Mouse (Mus musculus) MEL (cell line): ENCODE data around the gene Sdhaf1. TPM values are rescaled to one million over a fixed set of nuclear protein-coding genes. Genes with fewer than 3 reads are reported as not detected.

ENCODE experiments used
- DNase-seq: peaks from one replicate; pipeline ENCODE4 v3.0.0; 2011; ENCODE audit warnings: low read depth, low spot score
- H3K27ac ChIP-seq: 2 replicates; pipeline ENCODE4 v1.5.1; 2012; ENCODE audit warnings: low read depth, mild to moderate bottlenecking, control low read depth, low read length, moderate library complexity; ENCODE audit not compliant: control insufficient read depth
- H3K27me3 ChIP-seq, 2 experiments: fragments of 150-350 bp in 1 of 2; sonication (generic) in 1 of 2; 2 replicates each; pipeline ENCODE4 v1.6.1; 2012; ENCODE audit warnings: low read length in 2 of 2, mild to moderate bottlenecking in 2 of 2, improper control_type of control experiment in 1 of 2, moderate library complexity in 1 of 2; ENCODE audit not compliant: insufficient read depth in 2 of 2, control insufficient read depth in 1 of 2
- H3K36me3 ChIP-seq, 2 experiments: 2 replicates each; pipeline ENCODE4 v1.6.1; 2012 to 2014; ENCODE audit warnings: low read length in 2 of 2, improper control_type of control experiment in 1 of 2, inconsistent platforms in 1 of 2, mild to moderate bottlenecking in 1 of 2; ENCODE audit not compliant: insufficient read depth in 2 of 2, control insufficient read depth in 1 of 2
- H3K4me1 ChIP-seq, 2 experiments: fragments of 150-350 bp in 1 of 2; sonication (generic) in 1 of 2; 2 replicates each; pipeline ENCODE4 v1.6.1; 2012; ENCODE audit warnings: low read length in 2 of 2, improper control_type of control experiment in 1 of 2, mild to moderate bottlenecking in 1 of 2; ENCODE audit not compliant: insufficient read depth in 2 of 2, control insufficient read depth in 1 of 2
- H3K4me3 ChIP-seq, 2 experiments: fragments of 150-350 bp in 1 of 2; sonication (generic) in 1 of 2; 2 replicates each; pipeline ENCODE4 v1.5.1; 2012; ENCODE audit warnings: low read depth in 2 of 2, low read length in 2 of 2, mild to moderate bottlenecking in 2 of 2, moderate library complexity in 2 of 2, control low read depth in 1 of 2, improper control_type of control experiment in 1 of 2; ENCODE audit not compliant: control insufficient read depth in 1 of 2, insufficient read depth in 1 of 2
- H3K79me2 ChIP-seq: 2 replicates; pipeline ENCODE4 v1.6.1; 2012; ENCODE audit warnings: mild to moderate bottlenecking, low read length, moderate library complexity; ENCODE audit not compliant: control insufficient read depth, poor library complexity, insufficient read depth
- H3K9ac ChIP-seq: 2 replicates; pipeline ENCODE4 v1.6.1; 2012; ENCODE audit warnings: low read depth, mild to moderate bottlenecking, control low read depth, low read length, moderate library complexity; ENCODE audit not compliant: control insufficient read depth, poor library complexity, severe bottlenecking
- H3K9me3 ChIP-seq: fragments of 150-350 bp; sonication (generic); replicated peaks from 2 replicates; pipeline ENCODE4 v1.6.1; 2012; ENCODE audit warnings: mild to moderate bottlenecking, low read length, improper control_type of control experiment, moderate library complexity; ENCODE audit not compliant: insufficient read depth
- BHLHE40 ChIP-seq: IDR thresholded peaks from 2 replicates; pipeline ENCODE4 v1.6.1; 2012; ENCODE audit warnings: low read depth, mild to moderate bottlenecking, inconsistent platforms, low read length, improper control_type of control experiment, borderline replicate concordance
- CHD1 ChIP-seq: IDR thresholded peaks from 2 replicates; pipeline ENCODE4 v1.6.1; 2012; ENCODE audit warnings: low read depth, mild to moderate bottlenecking, inconsistent platforms, low read length, improper control_type of control experiment
- CHD2 ChIP-seq: IDR thresholded peaks from 2 replicates; pipeline ENCODE4 v1.6.1; 2011; ENCODE audit warnings: low read length, improper control_type of control experiment
- CTCF ChIP-seq, 3 experiments: IDR thresholded peaks in 2 of 3; conservative IDR thresholded peaks in 1 of 3; 2 replicates each; pipeline ENCODE4 v1.5.1; 2011 to 2012; ENCODE audit warnings: low read length in 3 of 3, low read depth in 2 of 3, mild to moderate bottlenecking in 2 of 3, improper control_type of control experiment in 1 of 3, inconsistent platforms in 1 of 3, mixed read lengths in 1 of 3, moderate library complexity in 1 of 3; ENCODE audit not compliant: control insufficient read depth in 1 of 3, insufficient read depth in 1 of 3, poor library complexity in 1 of 3, severe bottlenecking in 1 of 3
- E2F4 ChIP-seq: IDR thresholded peaks from 2 replicates; pipeline ENCODE4 v1.6.1; 2011; ENCODE audit warnings: low read depth, low read length, improper control_type of control experiment, borderline replicate concordance
- ELF1 ChIP-seq: IDR thresholded peaks from 2 replicates; pipeline ENCODE4 v1.6.1; 2014; ENCODE audit warnings: low read depth, mild to moderate bottlenecking, inconsistent platforms, low read length, improper control_type of control experiment, moderate library complexity
- EP300 ChIP-seq, 2 experiments: IDR thresholded peaks; 2 replicates each; pipeline ENCODE4 v1.6.1; 2011; ENCODE audit warnings: improper control_type of control experiment in 2 of 2, low read length in 2 of 2, low read depth in 1 of 2, mild to moderate bottlenecking in 1 of 2
- GATA1 ChIP-seq: IDR thresholded peaks from 2 replicates; pipeline ENCODE4 v1.6.1; 2011; ENCODE audit warnings: low read depth, low read length, improper control_type of control experiment
- HCFC1 ChIP-seq: IDR thresholded peaks from 2 replicates; pipeline ENCODE4 v1.6.1; 2012; ENCODE audit warnings: low read depth, mild to moderate bottlenecking, inconsistent platforms, low read length, improper control_type of control experiment, moderate library complexity
- JUND ChIP-seq: IDR thresholded peaks from 2 replicates; pipeline ENCODE4 v1.6.1; 2011; ENCODE audit warnings: low read depth, mild to moderate bottlenecking, improper control_type of control experiment, low read length
- KAT2A ChIP-seq: conservative IDR thresholded peaks from 2 replicates; pipeline ENCODE4 v1.6.1; 2012; ENCODE audit warnings: low read depth, low read length, improper control_type of control experiment, inconsistent platforms
- MAFK ChIP-seq: IDR thresholded peaks from 2 replicates; pipeline ENCODE4 v1.6.1; 2011; ENCODE audit warnings: low read depth, mild to moderate bottlenecking, low read length, improper control_type of control experiment, borderline replicate concordance
- MAX ChIP-seq: IDR thresholded peaks from 2 replicates; pipeline ENCODE4 v1.6.1; 2011; ENCODE audit warnings: low read length, improper control_type of control experiment
- MXI1 ChIP-seq: IDR thresholded peaks from 2 replicates; pipeline ENCODE4 v1.6.1; 2011; ENCODE audit warnings: mild to moderate bottlenecking, low read depth, low read length, improper control_type of control experiment
- MYB ChIP-seq: IDR thresholded peaks from 2 replicates; pipeline ENCODE4 v1.6.1; 2011; ENCODE audit warnings: mild to moderate bottlenecking, low read depth, low read length, improper control_type of control experiment
- MYC ChIP-seq: IDR thresholded peaks from 2 replicates; pipeline ENCODE4 v1.6.1; 2011; ENCODE audit warnings: low read depth, mild to moderate bottlenecking, low read length, improper control_type of control experiment, moderate library complexity
- NELFE ChIP-seq: IDR thresholded peaks from 2 replicates; pipeline ENCODE4 v1.6.1; 2011; ENCODE audit warnings: low read depth, low read length, improper control_type of control experiment
- POLR2A ChIP-seq, 2 experiments: IDR thresholded peaks; 2 replicates each; pipeline ENCODE4 v1.6.1; 2011 to 2012; ENCODE audit warnings: low read length in 2 of 2, mild to moderate bottlenecking in 2 of 2, control low read depth in 1 of 2, improper control_type of control experiment in 1 of 2, low read depth in 1 of 2, moderate library complexity in 1 of 2; ENCODE audit not compliant: control insufficient read depth in 1 of 2, insufficient read depth in 1 of 2, poor library complexity in 1 of 2
- POLR2AphosphoS2 ChIP-seq: IDR thresholded peaks from 2 replicates; pipeline ENCODE4 v1.6.1; 2011; ENCODE audit warnings: low read length, improper control_type of control experiment
- POLR2AphosphoS5 ChIP-seq: IDR thresholded peaks from 2 replicates; pipeline ENCODE4 v1.6.1; 2012; ENCODE audit warnings: low read depth, borderline replicate concordance, mild to moderate bottlenecking, inconsistent platforms, low read length, moderate library complexity, mixed read lengths
- SMC3 ChIP-seq: IDR thresholded peaks from 2 replicates; pipeline ENCODE4 v1.6.1; 2011; ENCODE audit warnings: low read depth, low read length, improper control_type of control experiment
- USF1 ChIP-seq: IDR thresholded peaks from 2 replicates; pipeline ENCODE4 v1.6.1; 2014; ENCODE audit warnings: low read depth, mild to moderate bottlenecking, inconsistent platforms, low read length, improper control_type of control experiment, moderate library complexity
- USF2 ChIP-seq, 2 experiments: IDR thresholded peaks; 2 replicates each; pipeline ENCODE4 v1.6.1; 2011 to 2012; ENCODE audit warnings: improper control_type of control experiment in 2 of 2, low read length in 2 of 2, borderline replicate concordance in 1 of 2, inconsistent platforms in 1 of 2, low read depth in 1 of 2, mild to moderate bottlenecking in 1 of 2; ENCODE audit not compliant: insufficient read depth in 1 of 2
- ZKSCAN1 ChIP-seq: IDR thresholded peaks from 2 replicates; pipeline ENCODE4 v1.6.1; 2012; ENCODE audit warnings: low read depth, mild to moderate bottlenecking, inconsistent platforms, low read length, improper control_type of control experiment, moderate library complexity
- polyA plus RNA-seq, 2 experiments: library from polyadenylated mRNA; stranded (reverse) in 1 of 2; unstranded in 1 of 2; fragments of >175 nt in 1 of 2; fragments of >200 nt in 1 of 2; gene quantifications; 2 replicates each; pipeline versions ENCODE4 v1.2.1 to v1.2.4; 2012; ENCODE audit warnings: low replicate concordance in 2 of 2, low read depth in 1 of 2; ENCODE audit not compliant: insufficient read length in 2 of 2, insufficient read depth in 1 of 2, missing spikeins in 1 of 2
- total RNA-seq: library from RNA; depleted of rRNA; stranded (reverse); fragments of 300-350 nt; gene quantifications from 2 replicates; pipeline ENCODE4 v1.2.3, GENCODE M21; 2012

Gene Sdhaf1
- total and polyA plus RNA-seq, 3 experiments: 4.3 to 8.1 TPM; not detected in 1

DNA sequence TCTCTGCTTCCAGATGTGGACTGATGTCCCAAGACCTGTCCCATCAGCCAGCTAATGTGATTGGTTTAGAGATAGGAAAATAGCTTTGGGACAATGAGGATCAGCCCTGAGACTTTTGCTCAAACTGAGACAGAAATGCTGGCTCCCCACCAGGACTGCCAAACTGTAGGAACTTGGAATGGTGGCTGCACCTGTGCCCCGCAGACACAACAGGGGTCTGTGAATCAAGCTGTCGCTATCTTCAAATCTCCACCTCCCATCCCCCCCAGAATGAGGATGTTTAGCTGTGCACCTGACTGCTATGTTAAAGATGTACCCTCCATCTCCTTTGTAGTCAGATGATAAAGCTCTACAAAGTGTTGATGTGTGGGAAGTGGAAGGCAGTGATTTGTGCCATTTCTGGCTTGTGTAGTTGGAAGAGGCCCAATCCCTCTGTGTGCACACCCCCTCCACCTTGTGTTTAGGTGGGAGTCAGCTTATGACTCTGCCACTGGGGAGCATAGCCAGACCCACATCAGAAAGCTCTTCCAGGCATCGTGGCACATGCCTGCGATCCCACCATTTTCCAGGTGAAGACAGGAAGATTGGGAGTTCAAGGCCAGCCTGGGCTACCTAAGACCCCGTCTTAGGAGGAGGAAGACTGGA is 727 bp upstream of the Sdhaf1 start:
- H3K4me3 ChIP-seq: no peak overlapping the region

DNA sequence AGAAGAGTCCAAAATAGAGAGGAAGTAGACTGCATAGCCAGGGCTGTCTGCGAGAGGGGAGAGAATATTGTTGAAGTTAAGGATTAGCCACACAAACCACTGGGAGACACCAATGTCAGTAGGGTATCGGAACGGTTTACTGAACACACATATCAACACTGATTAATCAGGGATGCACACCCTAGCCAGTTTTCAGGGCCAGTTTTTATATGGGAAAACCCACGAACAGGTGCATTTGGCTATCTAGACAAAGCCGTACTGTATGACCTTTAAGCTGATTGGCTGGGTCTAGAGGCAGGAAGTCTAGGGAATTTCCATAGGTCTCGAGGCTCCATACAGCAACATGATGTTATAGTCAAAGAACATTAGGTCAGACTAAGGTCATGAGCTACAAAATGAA is 830 bp downstream of the Sdhaf1 start:
- Histone ChIP-seq H3K79me2 (peaks cover 7% of the 10 kb centered on the region; the same call in 1 of the 2 replicates), H3K4me3 (peak overlapping the region; percentile 56 to 74), H3K36me3 (peaks cover 0 to 10% of the 10 kb centered on the region in 2 experiments; a peak in 2 of 4 replicates), H3K9me3 (no peaks in the 10 kb centered on the region), H3K27me3 (no peaks in the 10 kb centered on the region; a peak in 2 of 4 replicates), H3K9ac (peak overlapping the region; percentile 69), H3K4me1 (peaks cover 0 to 7% of the 10 kb centered on the region in 2 experiments; a peak in 2 of 4 replicates), H3K27ac (peak overlapping the region; percentile 85)
- no peak for TF ChIP-seq JUND
- TF ChIP-seq ELF1: peak; percentile 62
- TF ChIP-seq MYC: 0 out of 2 replicates have a peak, but pooled peaks have one; percentile 49
- peak; percentile 72 for DNase-seq

More for the DNA sequence above, 727 bp upstream of the Sdhaf1 start:
- Histone ChIP-seq H3K27me3 (peaks cover 0 to 2% of the 10 kb centered on the region in 2 experiments; a peak in 3 of 4 replicates), H3K4me1 (peaks cover 0 to 7% of the 10 kb centered on the region in 2 experiments; a peak in 2 of 4 replicates), H3K79me2 (peaks cover 7% of the 10 kb centered on the region; the same call in 1 of the 2 replicates), H3K9me3 (no peaks in the 10 kb centered on the region)
- TF ChIP-seq NELFE: no peak
- TF ChIP-seq POLR2AphosphoS2: no peak
- TF ChIP-seq, all 39 proteins: peak for 0
- DNase-seq: no peak
- Histone ChIP-seq H3K9ac (no peak overlapping the region), H3K36me3 (peaks cover 0 to 10% of the 10 kb centered on the region in 2 experiments; a peak in 2 of 4 replicates), H3K27ac (no peak overlapping the region)

DNA sequence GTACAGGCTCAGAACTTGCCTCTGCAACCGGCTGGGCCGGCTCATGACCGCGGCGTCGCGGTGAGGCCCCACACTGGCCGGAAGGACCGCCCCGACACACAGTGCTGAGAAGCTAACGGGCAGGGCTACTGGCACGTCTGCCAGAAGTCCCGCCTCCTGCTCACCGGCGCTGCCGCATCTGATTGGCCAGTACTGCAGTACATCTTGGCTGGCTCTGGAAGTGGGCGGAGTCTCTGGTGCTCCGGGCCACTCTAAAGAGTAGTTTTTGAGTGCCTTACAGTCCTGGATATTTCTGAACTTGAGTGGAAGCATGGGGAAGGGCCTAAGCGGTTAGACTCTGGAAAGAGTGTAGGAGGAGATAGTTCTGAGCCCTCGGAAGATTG is 1.4 kb downstream of the Sdhaf1 start:
- Histone ChIP-seq H3K9me3 (no peaks in the 10 kb centered on the region), H3K27ac (peak overlapping the region; percentile 85), H3K4me1 (peaks cover 0 to 7% of the 10 kb centered on the region in 2 experiments; a peak in 2 of 4 replicates), H3K79me2 (peaks cover 7% of the 10 kb centered on the region; the same call in 1 of the 2 replicates), H3K36me3 (peaks cover 0 to 10% of the 10 kb centered on the region in 2 experiments; a peak in 2 of 4 replicates), H3K27me3 (no peaks in the 10 kb centered on the region; a peak in 1 of 4 replicates), H3K9ac (peak overlapping the region; percentile 89), H3K4me3 (peak overlapping the region; percentile 78 to 79)
- peak; percentile 98 for DNase-seq
- TF ChIP-seq MYC: 0 out of 2 replicates have a peak, but pooled peaks have one; percentile 15
- no peak; the same call in 1 of the 2 replicates for TF ChIP-seq CHD2
- peak; percentile 35; the same call in 1 of the 2 replicates for TF ChIP-seq USF1
- peak; percentile 59 for TF ChIP-seq KAT2A
- TF ChIP-seq MAX: peak; percentile 76
- peak; percentile 85 for TF ChIP-seq MXI1
- no peak for TF ChIP-seq CHD1
- TF ChIP-seq EP300 (IDR thresholded peaks at IDR 0.05; ENCODE audit: low read depth in 1 of 2, low read length in 2 of 2): no peak
- no peak for TF ChIP-seq SMC3
- no peak for TF ChIP-seq POLR2AphosphoS5
- no peak for TF ChIP-seq MYB
- no peak for TF ChIP-seq GATA1
- TF ChIP-seq CTCF (IDR thresholded peaks at IDR 0.05 in 2 of 3, conservative IDR thresholded peaks at IDR 0.05 in 1 of 3; ENCODE audit: control insufficient read depth in 1 of 3, insufficient read depth in 1 of 3, low read depth in 2 of 3, low read length in 3 of 3, poor library complexity in 1 of 3, severe bottlenecking in 1 of 3): no peak
- TF ChIP-seq ZKSCAN1: no peak
- TF ChIP-seq ELF1: peak; percentile 49; the same call in 1 of the 2 replicates
- peak; percentile 90 for TF ChIP-seq POLR2A (IDR thresholded peaks at IDR 0.05; ENCODE audit: control insufficient read depth in 1 of 2, insufficient read depth in 1 of 2, low read depth in 1 of 2, low read length in 2 of 2, poor library complexity in 1 of 2)
- TF ChIP-seq MAFK: no peak
- peak; percentile 86 for TF ChIP-seq HCFC1
- no peak for TF ChIP-seq E2F4
- TF ChIP-seq USF2 (IDR thresholded peaks at IDR 0.05; ENCODE audit: borderline replicate concordance in 1 of 2, insufficient read depth in 1 of 2, low read depth in 1 of 2, low read length in 2 of 2): no peak
- TF ChIP-seq BHLHE40: no peak
- TF ChIP-seq JUND: no peak
